Mouse (Mus musculus): ENCODE results near the gene Mtap.

- TF ChIP-seq CTCF (IDR thresholded peaks at IDR 0.05; ENCODE audit: low read depth): no peak
- TF ChIP-seq EP300 (IDR thresholded peaks at IDR 0.05; ENCODE audit: low read depth): no peak
Measured at GRCm38 (mm10) chr4:89162496-89162895, 25.6 kb downstream of the Mtap start.

All from heart, postnatal 0 days (tissue).